Mouse (Mus musculus) T-cell, adult 66 days (primary cell): ENCODE results near the gene Fxr2. TPM values are rescaled to one million over a fixed set of nuclear protein-coding genes. Genes with fewer than 3 reads are reported as not detected.

Experiments used
- total RNA-seq, 2 experiments: library from RNA; stranded (reverse); gene quantifications; 3 replicates in 1 of 2; 4 replicates in 1 of 2; pipeline ENCODE4 v1.2.4; 2023

Gene Fxr2
- 10 to 100 TPM; 77.7 to 93.7 TPM for total RNA-seq

DNA sequence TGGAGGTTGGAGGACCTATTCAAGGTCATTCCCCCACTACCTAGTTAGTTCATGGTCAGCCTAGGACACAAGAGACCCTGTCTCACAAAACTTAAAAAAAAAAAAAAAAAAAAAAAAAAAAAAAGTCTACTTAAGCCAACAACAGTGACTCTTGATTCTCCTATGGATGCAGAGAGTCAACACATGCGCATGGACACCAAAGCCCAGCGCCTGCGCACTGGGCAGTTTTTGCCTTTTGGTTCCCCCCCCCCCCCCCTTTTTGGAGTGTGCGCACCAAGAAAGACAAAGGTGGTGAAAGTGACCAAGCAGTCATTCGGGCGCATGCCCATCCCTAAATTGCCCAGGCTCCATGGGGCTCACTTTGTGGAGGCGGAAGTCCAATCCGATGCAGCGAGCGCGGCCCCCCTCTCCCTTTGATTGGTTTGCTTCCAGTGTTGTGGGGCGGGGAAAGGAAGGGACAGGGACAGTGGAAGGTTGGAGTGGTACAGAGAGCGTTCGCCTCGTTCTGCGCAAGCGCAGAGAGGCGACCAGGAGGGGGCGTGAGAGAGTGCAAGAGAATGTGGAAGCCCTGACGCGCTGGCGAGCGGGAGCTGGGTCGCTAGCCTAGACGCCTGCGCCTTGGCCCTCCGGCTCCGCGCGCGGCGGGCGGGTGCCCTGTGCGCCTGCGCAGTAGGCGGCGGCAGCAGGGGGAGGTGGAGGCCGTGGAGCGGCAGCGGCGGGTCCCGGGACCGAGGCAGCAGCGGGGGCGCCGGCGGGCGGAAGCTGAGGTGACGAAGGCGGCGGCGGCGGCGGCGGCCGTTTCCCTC, at the start of gene Fxr2:
TSS of gene Fxr2 (plus strand) at position 707 of the 806 bp plus-strand sequence.

DNA sequence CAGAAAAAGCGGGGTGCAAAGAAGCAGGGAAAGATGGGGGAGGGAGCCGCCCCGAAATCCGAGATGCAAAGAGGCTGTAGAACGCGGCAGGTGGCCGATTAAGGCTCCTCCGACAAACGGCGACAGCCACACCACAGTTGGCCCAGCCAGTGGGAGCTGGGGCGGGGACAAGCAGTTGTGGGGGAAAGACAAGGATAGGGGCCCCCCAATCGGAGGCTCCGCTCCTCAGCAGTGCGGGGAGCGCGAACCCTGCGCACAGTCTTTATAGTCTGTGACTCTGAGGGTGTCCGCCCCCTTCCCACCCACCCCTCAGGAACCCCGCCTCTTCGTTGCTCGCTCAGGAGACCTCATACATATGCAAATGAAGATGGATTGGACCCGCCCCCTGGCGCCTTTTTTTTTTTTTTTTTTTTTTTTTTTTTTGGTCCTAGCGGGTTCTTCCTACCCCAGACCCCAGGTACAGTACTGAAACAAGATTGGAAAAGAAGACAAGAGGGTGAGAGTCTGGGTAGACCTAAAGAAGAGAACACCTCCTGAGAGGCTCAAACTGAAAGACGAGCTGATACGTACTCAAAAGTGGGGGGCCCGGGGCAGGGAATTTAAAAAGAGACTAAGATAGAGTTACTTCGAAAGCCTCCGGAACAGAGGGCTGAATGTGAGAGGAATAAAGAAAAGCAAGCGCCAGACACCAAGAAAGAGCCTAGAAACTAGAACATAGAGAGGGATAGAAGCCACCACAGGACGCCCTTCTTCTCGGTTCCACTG, 26.9 kb upstream of the Fxr2 start, which contains the start of gene Atp1b2:
TSS of gene Atp1b2 (minus strand) at position 217 of the 765 bp plus-strand sequence.

DNA sequence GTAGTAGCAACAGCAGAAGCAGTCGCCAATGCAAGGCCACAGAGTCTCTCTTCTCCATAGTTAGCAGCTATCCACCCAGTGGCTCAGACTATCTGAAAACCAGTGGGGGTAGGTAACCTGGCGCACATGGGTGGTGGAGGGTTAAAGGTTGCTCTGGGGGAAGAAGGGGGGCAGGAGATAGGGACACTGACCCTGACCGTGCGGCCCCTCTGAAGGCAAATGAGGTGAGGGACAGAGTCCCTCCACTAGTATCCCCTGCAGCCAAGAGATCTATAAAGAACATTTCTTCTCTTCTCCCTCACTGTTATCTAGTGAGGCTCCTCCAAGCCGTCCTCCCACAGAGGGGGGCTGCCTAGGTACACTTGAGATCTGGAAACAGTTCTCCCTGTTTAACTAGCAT, 15.0 kb upstream of the Fxr2 start, which contains the start of gene Shbg:
TSS of gene Shbg (minus strand) at position 101 of the 400 bp plus-strand sequence.

DNA sequence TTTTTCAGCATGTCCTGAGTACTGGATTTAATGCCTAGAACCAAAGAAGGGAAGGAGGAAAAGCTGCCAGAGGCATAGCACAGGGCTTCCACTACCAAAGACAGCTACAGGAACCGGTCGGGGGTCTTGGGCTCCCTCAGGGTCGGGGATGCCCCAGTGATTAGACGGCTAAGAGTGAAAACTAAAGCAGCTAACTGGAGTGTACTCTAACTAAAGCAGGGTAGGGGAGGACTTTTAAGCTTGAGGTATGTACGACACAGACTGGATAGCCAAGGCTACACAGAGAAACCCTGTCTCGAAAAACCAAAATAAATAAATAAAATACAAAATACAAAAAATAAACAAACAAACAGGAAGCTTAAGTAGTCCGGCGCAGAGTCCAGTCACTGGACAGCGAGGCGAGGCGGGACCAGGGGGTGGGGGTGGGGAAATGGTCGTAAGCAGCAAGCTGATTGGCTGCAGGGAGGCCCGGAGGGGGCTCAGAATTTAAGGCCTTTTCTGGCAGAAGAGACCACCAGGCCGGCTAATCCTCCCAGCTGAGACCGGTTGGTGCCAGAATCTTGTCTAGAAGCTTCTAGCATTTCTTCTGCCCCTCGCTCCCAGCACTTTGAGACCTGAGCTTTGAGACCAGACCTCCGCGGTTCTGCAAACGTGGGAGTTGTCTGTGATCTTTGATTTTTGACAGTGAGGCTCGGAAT, 11.1 kb upstream of the Fxr2 start, which contains the start of gene Sat2:
TSS of gene Sat2 (plus strand) at position 454 of the 698 bp plus-strand sequence.

GRCm38 (mm10) chr11:69655264-69656064, 22.7 kb downstream of the Fxr2 start, which contains the start of gene Sox15:
Gene Sox15 (plus strand): TSS chr11:69655314.

GRCm38 (mm10) chr11:69662213-69662966, 29.6 kb downstream of the Fxr2 start, which contains the start of gene Mpdu1:
Gene Mpdu1 (minus strand): TSS chr11:69662642.

DNA sequence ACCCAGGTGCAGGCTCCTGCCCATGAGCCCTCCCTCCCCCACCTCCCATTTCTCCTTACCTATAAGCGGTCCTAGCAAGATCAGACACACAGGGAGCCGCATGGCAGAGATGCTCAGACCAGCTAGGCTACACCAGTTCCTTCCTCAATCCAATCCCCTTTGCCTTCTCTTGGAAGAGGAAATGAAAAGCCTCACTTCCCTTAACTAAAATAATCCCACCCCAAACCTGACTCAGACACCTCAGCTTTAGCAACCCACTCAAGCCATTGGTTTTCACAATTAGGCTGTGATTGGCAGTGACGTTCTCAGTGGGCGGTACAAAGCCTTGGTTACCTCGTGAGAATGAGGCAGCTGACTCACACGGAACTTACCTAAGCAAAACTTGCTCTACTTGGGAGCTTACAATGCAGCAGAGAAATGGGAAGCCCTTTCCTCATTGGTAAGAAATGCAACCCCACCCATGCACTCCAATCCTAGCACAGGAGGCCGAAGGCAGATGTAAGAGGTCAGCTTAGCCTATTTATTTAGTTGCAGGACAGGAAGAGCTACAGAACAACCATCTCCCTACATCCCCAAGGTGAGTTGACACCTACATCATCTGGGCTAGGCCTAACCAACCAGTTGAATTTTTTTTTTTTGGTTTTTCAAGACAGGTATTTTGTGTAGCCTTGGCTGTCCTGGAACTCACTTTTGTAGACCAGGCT, 33.3 kb downstream of the Fxr2 start, which contains the start of gene Cd68:
TSS of gene Cd68 (minus strand) at position 193 of the 704 bp plus-strand sequence.

DNA sequence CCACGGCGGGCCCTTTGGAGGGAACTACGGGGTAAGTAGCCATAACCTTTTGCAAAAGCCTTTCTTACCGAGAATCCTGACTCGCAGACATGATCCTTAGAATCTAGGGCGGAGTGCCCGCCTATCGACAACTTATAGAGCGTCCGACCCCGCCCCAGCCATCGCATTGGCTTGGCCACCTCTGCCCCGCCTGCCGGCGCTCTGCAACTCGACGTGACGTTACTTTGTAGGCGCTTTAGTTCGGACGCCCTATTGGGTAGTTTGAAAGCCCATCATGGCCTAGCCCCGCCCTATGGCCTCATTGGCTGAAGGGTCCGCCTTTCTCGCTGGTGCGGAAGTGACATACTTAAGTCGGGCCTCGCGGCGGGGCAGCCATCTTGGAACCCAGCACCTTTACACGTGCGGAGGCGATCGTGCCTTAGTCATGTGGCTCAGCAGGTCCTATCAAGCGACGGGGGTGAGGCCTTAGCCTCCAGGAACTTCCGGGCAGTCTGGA, 39.5 kb downstream of the Fxr2 start, which contains the start of gene Eif4a1:
TSS of gene Eif4a1 (minus strand) at position 213 of the 496 bp plus-strand sequence.

GRCm38 (mm10) chr11:69681314-69682208, 48.8 kb downstream of the Fxr2 start, which contains the start of gene Senp3:
Gene Senp3 (minus strand): TSS chr11:69682084.

DNA sequence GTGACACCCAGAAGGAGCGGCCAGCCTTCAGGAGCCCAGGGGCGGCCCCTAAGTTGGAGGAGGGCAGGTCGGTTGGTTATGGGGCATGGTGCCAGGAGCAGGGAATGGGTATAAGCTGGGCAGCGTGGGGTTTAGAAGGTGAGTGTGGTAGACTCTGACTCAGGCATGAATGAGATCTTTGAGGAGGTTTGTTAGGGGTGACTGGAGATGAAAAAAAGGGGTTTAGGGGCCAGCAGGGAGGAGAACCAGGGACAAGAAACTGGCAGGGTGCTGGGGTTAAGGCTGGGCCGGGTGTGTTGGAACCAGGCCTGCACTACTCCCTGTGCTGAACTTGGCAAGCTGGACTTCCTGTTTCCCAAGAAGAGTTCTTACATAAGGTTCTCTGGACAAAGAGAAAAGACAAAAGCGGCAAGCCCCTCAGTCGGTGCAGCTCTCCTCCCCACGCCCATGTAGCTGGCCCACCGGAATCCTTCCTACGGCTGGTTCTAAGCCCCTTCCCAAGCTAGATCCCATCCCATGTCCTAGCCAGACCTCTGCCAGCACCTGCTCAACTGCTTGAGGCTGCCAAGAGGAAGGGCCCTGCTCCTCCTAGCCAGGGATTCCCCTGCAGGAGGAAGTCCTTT, 52.8 kb downstream of the Fxr2 start, which contains the start of gene Tnfsf13:
TSS of gene Tnfsf13 (minus strand) at position 259 of the 623 bp plus-strand sequence.

DNA sequence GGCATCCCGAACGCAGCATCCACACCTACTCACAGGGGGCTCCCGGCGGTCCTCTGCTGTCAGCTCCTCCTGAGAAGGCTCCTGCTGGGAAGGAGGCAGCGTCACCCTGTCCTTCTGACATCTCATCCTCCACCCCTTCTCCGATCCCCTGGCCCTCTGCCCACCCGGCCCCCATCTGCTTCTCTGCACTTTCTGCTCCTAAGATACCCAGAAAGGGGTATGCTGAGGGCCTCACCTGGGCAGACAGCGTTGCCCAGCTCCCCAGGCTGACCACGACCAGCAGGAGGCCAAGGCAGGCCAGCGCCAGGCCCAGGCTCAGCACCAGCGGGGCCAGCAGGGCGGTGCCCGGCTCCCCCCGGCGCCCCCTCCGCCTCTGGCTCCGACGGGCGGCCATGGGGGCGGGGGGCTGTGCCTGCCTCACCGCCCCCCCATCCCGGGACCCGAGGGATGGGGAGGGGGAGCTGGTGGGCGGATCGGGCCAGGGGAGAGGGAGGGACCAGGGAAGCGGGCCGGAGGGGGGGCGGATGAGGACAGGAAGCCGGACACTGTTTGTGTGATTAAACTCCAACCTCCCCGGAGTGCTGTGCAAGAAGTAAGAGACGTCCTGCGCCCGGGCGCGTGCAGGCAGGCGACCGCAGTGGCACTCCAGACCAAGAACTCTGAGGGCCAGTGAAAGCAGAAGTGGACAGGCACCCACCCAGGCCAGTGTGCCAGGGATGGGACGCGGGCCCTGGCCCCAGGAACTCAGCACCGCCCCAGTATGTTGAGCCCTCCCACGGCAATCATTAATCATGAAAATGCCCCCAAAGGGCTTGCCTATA, 62.8 kb downstream of the Fxr2 start, which contains the start of the genes Tnfsf12 and Tnfsfm13:
TSS of gene Tnfsf12 (minus strand) at position 489 of the 821 bp plus-strand sequence.
TSS of gene Tnfsfm13 (minus strand) at position 738 of the 821 bp plus-strand sequence.

Other genes starting within 250 kb of the Fxr2 start
- 10 to 100 TPM; 33.0 to 46.3 TPM for gene Naa38, start 237.5 kb upstream of the Fxr2 start, total RNA-seq
- gene Cyb5d1, start 237.4 kb upstream of the Fxr2 start, total RNA-seq = 10 to 100 TPM; 24.6 to 31.6 TPM
- gene Tmem88, start 234.8 kb upstream of the Fxr2 start, total RNA-seq = 1 to 10 TPM; 7.2 to 8.1 TPM
- 100 to 1,000 TPM; 135 to 162 TPM for gene Kdm6b, start 219.3 kb upstream of the Fxr2 start, total RNA-seq
- gene Dnah2, start 83.9 kb upstream of the Fxr2 start, total RNA-seq = under 1 TPM; 0.03 TPM
- gene Efnb3, start 72.8 kb upstream of the Fxr2 start, total RNA-seq = 1 to 10 TPM in 1 of 2 experiments, under 1 TPM in 1; 0.86 to 1.5 TPM
- gene Wrap53, start 52.7 kb upstream of the Fxr2 start, total RNA-seq = 10 to 100 TPM; 16.2 TPM
- 100 to 1,000 TPM; 146 to 161 TPM for gene Trp53, start 52.6 kb upstream of the Fxr2 start, total RNA-seq
- gene Atp1b2, start 27.0 kb upstream of the Fxr2 start, total RNA-seq = 1 to 10 TPM; 1.3 to 3.2 TPM
- gene Shbg, start 15.1 kb upstream of the Fxr2 start, total RNA-seq = not detected
- gene Sat2, start 11.0 kb upstream of the Fxr2 start, total RNA-seq = not detected
- gene Sox15, start 22.3 kb downstream of the Fxr2 start, total RNA-seq = under 1 TPM; 0.71 to 0.90 TPM
- gene Mpdu1, start 29.7 kb downstream of the Fxr2 start, total RNA-seq = 10 to 100 TPM; 69.8 to 73.0 TPM
- 10 to 100 TPM; 13.1 to 17.2 TPM for gene Cd68, start 33.2 kb downstream of the Fxr2 start, total RNA-seq
- gene Eif4a1, start 39.4 kb downstream of the Fxr2 start, total RNA-seq = 100 to 1,000 TPM; 875 to 923 TPM
- 100 to 1,000 TPM in 1 of 2 experiments, 10 to 100 TPM in 1; 99.8 to 112 TPM for gene Senp3, start 49.1 kb downstream of the Fxr2 start, total RNA-seq
- not detected for gene Tnfsf13, start 52.8 kb downstream of the Fxr2 start, total RNA-seq
- 1 to 10 TPM in 1 of 2 experiments, under 1 TPM in 1; 0.47 to 1.3 TPM for gene Tnfsf12, start 62.9 kb downstream of the Fxr2 start, total RNA-seq
- gene Tnfsfm13, start 63.1 kb downstream of the Fxr2 start, total RNA-seq = under 1 TPM in 1 of 2 experiments, not detected in 1; 0.36 TPM
- gene Polr2a, start 125.6 kb downstream of the Fxr2 start, total RNA-seq = 100 to 1,000 TPM; 156 to 172 TPM
- not detected for gene Slc35g3, start 129.0 kb downstream of the Fxr2 start, total RNA-seq
- gene Zbtb4, start 132.9 kb downstream of the Fxr2 start, total RNA-seq = 10 to 100 TPM; 46.9 to 48.0 TPM
- gene Chrnb1, start 163.0 kb downstream of the Fxr2 start, total RNA-seq = 1 to 10 TPM; 3.7 to 4.6 TPM
- not detected for gene Fgf11, start 168.9 kb downstream of the Fxr2 start, total RNA-seq
- not detected for gene Tmem102, start 172.6 kb downstream of the Fxr2 start, total RNA-seq
- not detected for gene Gm39566, start 182.3 kb downstream of the Fxr2 start, total RNA-seq
- gene Spem2, start 185.5 kb downstream of the Fxr2 start, total RNA-seq = not detected
- not detected for gene Spem1, start 189.2 kb downstream of the Fxr2 start, total RNA-seq
- gene Nlgn2, start 204.8 kb downstream of the Fxr2 start, total RNA-seq = 1 to 10 TPM in 1 of 2 experiments, under 1 TPM in 1; 0.95 to 1.3 TPM
- gene Tmem256, start 205.5 kb downstream of the Fxr2 start, total RNA-seq = 10 to 100 TPM; 18.6 to 19.6 TPM
- gene Plscr3, start 213.4 kb downstream of the Fxr2 start, total RNA-seq = 10 to 100 TPM; 13.7 to 17.8 TPM
- not detected for gene Tnk1, start 225.7 kb downstream of the Fxr2 start, total RNA-seq
- not detected for gene Tmem95, start 245.0 kb downstream of the Fxr2 start, total RNA-seq
- 1 to 10 TPM; 1.5 to 2.1 TPM for gene Kctd11, start 248.4 kb downstream of the Fxr2 start, total RNA-seq